In genomic region chr7:79903160-79903792, GRCm38 (mm10) we compare ENCODE assay signal across 1 mouse cellular context.
TF ChIP-seq lines count a peak whose summit lies in the region.

No protein-coding gene starts in this region.

TF ChIP-seq in MEL, 35 proteins besides CTCF, POLR2A, EP300 and RAD21:
- TF ChIP-seq HCFC1 (IDR thresholded peaks at IDR 0.05; ENCODE audit: low read depth, low read length) (0 out of 2 replicates have a peak, but pooled peaks have one; percentile 15), USF1 (IDR thresholded peaks at IDR 0.05; ENCODE audit: low read depth, low read length) (no peak), ELF1 (IDR thresholded peaks at IDR 0.05; ENCODE audit: low read depth, low read length) (0 out of 2 replicates have a peak, but pooled peaks have one; percentile 3), RCOR1 (IDR thresholded peaks at IDR 0.05; ENCODE audit: low read depth, low read length) (peak; percentile 58), TBP (IDR thresholded peaks at IDR 0.05; ENCODE audit: low read depth, low read length) (no peak), ZNF384 (IDR thresholded peaks at IDR 0.05; ENCODE audit: low read depth, low read length) (peak; percentile 71), MAZ (IDR thresholded peaks at IDR 0.05; ENCODE audit: low read depth, low read length) (peak; percentile 71), TCF12 (IDR thresholded peaks at IDR 0.05; ENCODE audit: low read depth, low read length) (peak; percentile 88), CHD2 (IDR thresholded peaks at IDR 0.05; ENCODE audit: low read length) (no peak), GATA1 (IDR thresholded peaks at IDR 0.05; ENCODE audit: low read depth, low read length) (peak; percentile 65), MYC (IDR thresholded peaks at IDR 0.05; ENCODE audit: low read depth, low read length) (0 out of 2 replicates have a peak, but pooled peaks have one; percentile 49), MEF2A (IDR thresholded peaks at IDR 0.05; ENCODE audit: extremely low read depth, insufficient replicate concordance, low read depth, low read length, poor library complexity, severe bottlenecking) (peak; percentile 90), NELFE (IDR thresholded peaks at IDR 0.05; ENCODE audit: low read depth, low read length) (peak; percentile 22; the same call in 1 of the 2 replicates), SIN3A (IDR thresholded peaks at IDR 0.05; ENCODE audit: low read length) (peak; percentile 88), GABPA (IDR thresholded peaks at IDR 0.05; ENCODE audit: low read depth, low read length) (0 out of 2 replicates have a peak, but pooled peaks have one; percentile 43), JUND (IDR thresholded peaks at IDR 0.05; ENCODE audit: low read depth, low read length) (no peak), MAFK (IDR thresholded peaks at IDR 0.05; ENCODE audit: borderline replicate concordance, low read depth, low read length) (peak; percentile 72; the same call in 1 of the 2 replicates), ETS1 (IDR thresholded peaks at IDR 0.05; ENCODE audit: low read depth, low read length) (peak; percentile 99), BHLHE40 (IDR thresholded peaks at IDR 0.05; ENCODE audit: borderline replicate concordance, low read depth, low read length) (peak; percentile 75; the same call in 1 of the 2 replicates), MYB (IDR thresholded peaks at IDR 0.05; ENCODE audit: low read depth, low read length) (peak; percentile 75), UBTF (IDR thresholded peaks at IDR 0.05; ENCODE audit: borderline replicate concordance, insufficient read depth, low read depth, low read length) (no peak), TAL1 (IDR thresholded peaks at IDR 0.05; ENCODE audit: low read length) (peak; percentile 45), ZKSCAN1 (IDR thresholded peaks at IDR 0.05; ENCODE audit: low read depth, low read length) (no peak), MXI1 (IDR thresholded peaks at IDR 0.05; ENCODE audit: low read depth, low read length) (peak; percentile 62)
